9 mouse cellular contexts compared by ENCODE assay signal in the genomic region with DNA sequence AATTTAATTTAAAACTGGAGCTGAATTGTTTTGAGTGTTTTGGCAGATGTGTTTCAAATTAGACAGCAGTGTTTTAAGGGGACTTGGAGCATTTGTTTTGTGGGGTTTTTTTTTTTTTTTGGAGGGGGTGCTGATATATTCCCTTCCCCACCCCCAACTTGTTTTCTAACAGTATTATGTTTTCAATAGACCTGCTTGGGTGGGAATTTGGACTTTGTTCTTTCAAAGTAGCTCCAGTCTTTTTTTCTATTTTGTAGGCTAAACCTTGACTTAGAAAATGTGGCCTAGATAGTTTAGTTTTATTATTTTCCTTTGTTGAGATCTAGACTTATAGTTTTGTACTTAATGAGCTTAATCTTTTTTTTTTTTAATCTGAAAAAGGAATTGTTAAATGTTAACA.
DNase-seq lines count a peak whose midpoint lies in the region; ATAC-seq and TF ChIP-seq lines count a peak whose summit lies in the region.
"Had no signal": no experiment of that assay in that cellular context is flagged by ENCODE, and none has a peak within 500 bp of the region (broad histone marks: within the 10 kb centered on the region; RNA-seq: fewer than 3 reads in every experiment).

No protein-coding gene starts in this region.

- H3K9me3 ChIP-seq in heart, embryonic 14.5 days (ENCODE audit: control insufficient read depth, low read length): no peaks in the 10 kb centered on the region
- H3K9me3 ChIP-seq in ES-Bruce4 (replicated peaks; ENCODE audit: control insufficient read depth, insufficient read depth, low read length, poor library complexity, severe bottlenecking): no peaks in the 10 kb centered on the region
- no peaks in the 10 kb centered on the region for H3K9me3 ChIP-seq in forebrain, embryonic 16.5 days (ENCODE audit: control insufficient read depth, low read length)
- H3K9me3 ChIP-seq in liver, postnatal 0 days (ENCODE audit: low read length): no peaks in the 10 kb centered on the region

- DNase-seq in heart, adult 9 months (ENCODE audit: low spot score in 2 of 2): no peak
- no peak for DNase-seq in liver, postnatal 0 days
- DNase-seq in adrenal gland, adult (ENCODE audit: inconsistent age in 2 of 2, low spot score in 1 of 2): no peak
- DNase-seq in thymus, postnatal 36 days: no peak
- no peak for DNase-seq in adrenal gland, adult 2 months

- H3K36me3 ChIP-seq in heart, embryonic 14.5 days (ENCODE audit: control insufficient read depth, insufficient read depth, low read length): peaks cover 9% of the 10 kb centered on the region; the same call in 1 of the 2 replicates
- H3K36me3 ChIP-seq in ES-Bruce4 (ENCODE audit: control insufficient read depth, insufficient read depth, low read length, poor library complexity, severe bottlenecking): peaks cover 2% of the 10 kb centered on the region; the same call in 1 of the 2 replicates
- no peaks in the 10 kb centered on the region for H3K36me3 ChIP-seq in forebrain, embryonic 16.5 days (ENCODE audit: control insufficient read depth, insufficient read depth)
- peaks cover 4% of the 10 kb centered on the region; the same call in 1 of the 2 replicates for H3K36me3 ChIP-seq in liver, postnatal 0 days (replicated peaks; ENCODE audit: insufficient read depth, low read length)

- H3K27ac ChIP-seq in heart, embryonic 14.5 days (replicated peaks in 1 of 2; ENCODE audit: control insufficient read depth in 1 of 2, insufficient read depth in 1 of 2, low read depth in 2 of 2, low read length in 2 of 2): peak overlapping the region; percentile 71 to 99; a peak in 3 of 4 replicates
- H3K27ac ChIP-seq in ES-Bruce4 (ENCODE audit: insufficient read depth, low read length): no peak overlapping the region
- H3K27ac ChIP-seq in forebrain, embryonic 16.5 days (ENCODE audit: low read length): no peak overlapping the region
- peak overlapping the region; percentile 97 for H3K27ac ChIP-seq in liver, postnatal 0 days (ENCODE audit: low read depth)

- peak overlapping the region; percentile 77 for H3K9ac ChIP-seq in heart, embryonic 14.5 days (ENCODE audit: low read length)
- peak overlapping the region; percentile 56 for H3K9ac ChIP-seq in ES-Bruce4 (ENCODE audit: low read depth, poor library complexity, severe bottlenecking)
- H3K9ac ChIP-seq in forebrain, embryonic 16.5 days (replicated peaks; ENCODE audit: low read depth, low read length): peak overlapping the region; percentile 39
- peak overlapping the region; percentile 78 for H3K9ac ChIP-seq in liver, postnatal 0 days (replicated peaks)

- H3K27me3 ChIP-seq in heart, embryonic 14.5 days (ENCODE audit: control insufficient read depth, insufficient read depth, low read length): no peaks in the 10 kb centered on the region
- H3K27me3 ChIP-seq in ES-Bruce4 (ENCODE audit: control insufficient read depth, insufficient read depth, low read length, poor library complexity, severe bottlenecking): no peaks in the 10 kb centered on the region
- no peaks in the 10 kb centered on the region for H3K27me3 ChIP-seq in forebrain, embryonic 16.5 days (replicated peaks; ENCODE audit: control insufficient read depth, insufficient read depth, low read length)
- no peaks in the 10 kb centered on the region for H3K27me3 ChIP-seq in liver, postnatal 0 days (ENCODE audit: insufficient read depth, low read length)
- H3K27me3 ChIP-seq: Patski had no signal

- H3K4me2 ChIP-seq in heart, embryonic 14.5 days (ENCODE audit: low read length): peak overlapping the region; percentile 79
- peak overlapping the region; percentile 66 for H3K4me2 ChIP-seq in forebrain, embryonic 16.5 days (ENCODE audit: low read length)
- H3K4me2 ChIP-seq in liver, postnatal 0 days (ENCODE audit: low read depth, low read length): peak overlapping the region; percentile 83

- TF ChIP-seq POLR2A in ES-Bruce4 (IDR thresholded peaks at IDR 0.05; ENCODE audit: insufficient read depth, low read length): no peak

- peaks cover 4 to 21% of the 10 kb centered on the region in 2 experiments for H3K4me1 ChIP-seq in heart, embryonic 14.5 days (ENCODE audit: control insufficient read depth in 2 of 2, insufficient read depth in 2 of 2, low read length in 2 of 2)
- peaks cover 3% of the 10 kb centered on the region for H3K4me1 ChIP-seq in ES-Bruce4 (ENCODE audit: control insufficient read depth, insufficient read depth, low read length)
- H3K4me1 ChIP-seq in forebrain, embryonic 16.5 days (replicated peaks; ENCODE audit: control insufficient read depth, insufficient read depth, low read length): peaks cover 19% of the 10 kb centered on the region
- H3K4me1 ChIP-seq in liver, postnatal 0 days (ENCODE audit: insufficient read depth): peaks cover 26% of the 10 kb centered on the region

- TF ChIP-seq EP300 in ES-Bruce4 (IDR thresholded peaks at IDR 0.05; ENCODE audit: insufficient read depth, low read depth, low read length): no peak
- TF ChIP-seq EP300 in liver, postnatal 0 days (IDR thresholded peaks at IDR 0.05; ENCODE audit: low read depth): no peak

- no peak for TF ChIP-seq CTCF in ES-Bruce4 (IDR thresholded peaks at IDR 0.05; ENCODE audit: low read depth, low read length)
- no peak for TF ChIP-seq CTCF in liver, postnatal 0 days (IDR thresholded peaks at IDR 0.05; ENCODE audit: low read depth)

- no peak for ATAC-seq in heart, embryonic 14.5 days (ENCODE audit: insufficient number of reproducible peaks, insufficient read depth, low FRiP score, low read depth)
- no peak for ATAC-seq in forebrain, embryonic 16.5 days
- no peak for ATAC-seq in liver, postnatal 0 days

- H3K4me3 ChIP-seq in heart, embryonic 14.5 days (ENCODE audit: control insufficient read depth in 1 of 2, insufficient read depth in 1 of 2, low read depth in 1 of 2, low read length in 2 of 2): peak overlapping the region in 1 of 2 experiments; percentile 58; a peak in 3 of 4 replicates
- H3K4me3 ChIP-seq in ES-Bruce4 (ENCODE audit: low read depth, low read length): no peak overlapping the region
- peak overlapping the region; percentile 42 for H3K4me3 ChIP-seq in forebrain, embryonic 16.5 days (replicated peaks; ENCODE audit: low read length)
- peak overlapping the region; percentile 73 for H3K4me3 ChIP-seq in liver, postnatal 0 days (ENCODE audit: low read depth, low read length)

Comparison
In these comparisons a context has a peak if more than half of its experiments do, and no peak if none do; other contexts are left out.
1. H3K27ac ChIP-seq: peak in heart, embryonic 14.5 days (2 of 2) and liver, postnatal 0 days (single experiment); none in ES-Bruce4 (single experiment) and forebrain, embryonic 16.5 days (single experiment).
2. Peak in every context shown above with its lines, with median percentiles within 50 percentile points of each other: H3K4me2 ChIP-seq and H3K9ac ChIP-seq.